Mouse (Mus musculus) erythroblast, embryonic 14.5 days (primary cell): ENCODE results near the gene Gm15319. TPM values are rescaled to one million over a fixed set of nuclear protein-coding genes. Genes with fewer than 3 reads are reported as not detected.
"Not testable (repeated sequence)": the region's sequence is repeated elsewhere in the genome, so short reads cannot be mapped to it uniquely, and the experiment has no call there.

Experiments used
- H3K27me3 ChIP-seq: 2 replicates; pipeline ENCODE4 v1.6.1; 2012; ENCODE audit warnings: inconsistent platforms; ENCODE audit not compliant: control insufficient read depth
- H3K36me3 ChIP-seq: 2 replicates; pipeline ENCODE4 v1.6.1; 2012; ENCODE audit warnings: mild to moderate bottlenecking, inconsistent platforms; ENCODE audit not compliant: control insufficient read depth
- H3K4me1 ChIP-seq: 2 replicates; pipeline ENCODE4 v1.6.1; 2012; ENCODE audit warnings: inconsistent platforms; ENCODE audit not compliant: control insufficient read depth
- H3K4me3 ChIP-seq: replicated peaks from 2 replicates; pipeline ENCODE3; 2012; ENCODE audit warnings: moderate library complexity, mild to moderate bottlenecking, inconsistent platforms
- H3K9me3 ChIP-seq: 2 replicates; pipeline ENCODE4 v1.6.1; 2012; ENCODE audit warnings: low read length, inconsistent platforms, mixed read lengths; ENCODE audit not compliant: control insufficient read depth
- polyA plus RNA-seq: library from polyadenylated mRNA; stranded (reverse); fragments of >175 nt; gene quantifications from 2 replicates; pipeline ENCODE4 v1.2.3, GENCODE M21; 2012

The Gm15319 gene
- polyA plus RNA-seq, result not detected in 2 replicates

GRCm38 (mm10) chr8:20363110-20363509 lies at the start of gene Gm15319:
TSS of gene Gm15319 (minus strand) at chr8:20363210.
- H3K4me3 ChIP-seq, H3K36me3 ChIP-seq, H3K27me3 ChIP-seq, H3K4me1 ChIP-seq, H3K9me3 ChIP-seq: not testable (repeated sequence)

- H3K9me3 ChIP-seq, H3K4me3 ChIP-seq, H3K4me1 ChIP-seq, H3K27me3 ChIP-seq, H3K36me3 ChIP-seq: not testable (repeated sequence)
These were observed 47.3 kb upstream of the Gm15319 start for GRCm38 (mm10) chr8:20410355-20410754.

- not testable (repeated sequence) for H3K4me3 ChIP-seq, H3K4me1 ChIP-seq, H3K27me3 ChIP-seq, H3K36me3 ChIP-seq, H3K9me3 ChIP-seq
These were observed 45.5 kb upstream of the Gm15319 start for GRCm38 (mm10) chr8:20408441-20409030.

- H3K36me3 ChIP-seq, H3K4me3 ChIP-seq, H3K9me3 ChIP-seq, H3K27me3 ChIP-seq, H3K4me1 ChIP-seq: not testable (repeated sequence)
These were observed 26.3 kb upstream of the Gm15319 start for GRCm38 (mm10) chr8:20389363-20389739.

GRCm38 (mm10) chr8:20388706-20389362 lies 25.8 kb upstream of the Gm15319 start:
- not testable (repeated sequence) for H3K4me3 ChIP-seq, H3K9me3 ChIP-seq, H3K36me3 ChIP-seq, H3K27me3 ChIP-seq, H3K4me1 ChIP-seq

GRCm38 (mm10) chr8:20387121-20387794 lies 24.2 kb upstream of the Gm15319 start:
- H3K27me3 ChIP-seq, H3K4me1 ChIP-seq, H3K4me3 ChIP-seq, H3K9me3 ChIP-seq, H3K36me3 ChIP-seq: not testable (repeated sequence)

- H3K27me3 ChIP-seq, H3K9me3 ChIP-seq, H3K4me3 ChIP-seq, H3K36me3 ChIP-seq, H3K4me1 ChIP-seq: not testable (repeated sequence)
These were observed 22.0 kb upstream of the Gm15319 start for GRCm38 (mm10) chr8:20384990-20385389.

- H3K9me3 ChIP-seq, H3K36me3 ChIP-seq, H3K4me3 ChIP-seq: not testable (repeated sequence)
These were observed 21.1 kb upstream of the Gm15319 start for GRCm38 (mm10) chr8:20384131-20384530.

GRCm38 (mm10) chr8:20382146-20382545 lies 19.1 kb upstream of the Gm15319 start:
- H3K4me3 ChIP-seq, result not testable (repeated sequence)

More at GRCm38 (mm10) chr8:20384131-20384530, 21.1 kb upstream of the Gm15319 start:
- H3K27me3 ChIP-seq, H3K4me1 ChIP-seq: not testable (repeated sequence)

GRCm38 (mm10) chr8:20381637-20382036 lies 18.6 kb upstream of the Gm15319 start:
- not testable (repeated sequence) for H3K4me1 ChIP-seq, H3K4me3 ChIP-seq, H3K36me3 ChIP-seq, H3K27me3 ChIP-seq, H3K9me3 ChIP-seq

More at GRCm38 (mm10) chr8:20382146-20382545, 19.1 kb upstream of the Gm15319 start:
- not testable (repeated sequence) for H3K27me3 ChIP-seq, H3K4me1 ChIP-seq, H3K36me3 ChIP-seq, H3K9me3 ChIP-seq

GRCm38 (mm10) chr8:20381239-20381620 lies 18.2 kb upstream of the Gm15319 start:
- H3K9me3 ChIP-seq, H3K4me1 ChIP-seq, H3K36me3 ChIP-seq, H3K27me3 ChIP-seq, H3K4me3 ChIP-seq: not testable (repeated sequence)

GRCm38 (mm10) chr8:20380590-20381238 lies 17.7 kb upstream of the Gm15319 start:
- not testable (repeated sequence) for H3K4me3 ChIP-seq, H3K36me3 ChIP-seq, H3K9me3 ChIP-seq, H3K4me1 ChIP-seq, H3K27me3 ChIP-seq

- H3K4me3 ChIP-seq, H3K9me3 ChIP-seq, H3K4me1 ChIP-seq, H3K27me3 ChIP-seq, H3K36me3 ChIP-seq: not testable (repeated sequence)
These were observed 16.8 kb upstream of the Gm15319 start for GRCm38 (mm10) chr8:20379650-20380436.
